Mouse (Mus musculus): ENCODE measurements at regions not wholly inside any gene's neighbourhood (a gene's known extent, or its start where the extent isn't known, plus 50 kb on each side); places are given as distances from the start of the nearest gene placed in this dataset.

GRCm38 (mm10) chr4:55941423-55941822 is 409.2 kb upstream of the Klf4 start:
- no peak for DNase-seq (ENCODE audit: low read depth in 2 of 2, low spot score in 2 of 2)

GRCm38 (mm10) chr4:55938383-55938782 is 406.1 kb upstream of the Klf4 start:
- DNase-seq (ENCODE audit: low read depth in 2 of 2, low spot score in 2 of 2) = no peak

GRCm38 (mm10) chr4:55937833-55938232 is 405.6 kb upstream of the Klf4 start:
- DNase-seq (ENCODE audit: low read depth in 2 of 2, low spot score in 2 of 2) = no peak

- DNase-seq (ENCODE audit: low read depth in 2 of 2, low spot score in 2 of 2) = no peak
Measured at GRCm38 (mm10) chr4:55929141-55929782, 397.0 kb upstream of the Klf4 start.

GRCm38 (mm10) chr4:55928670-55929069 is 396.4 kb upstream of the Klf4 start:
- no peak for DNase-seq (ENCODE audit: low read depth in 2 of 2, low spot score in 2 of 2)

- DNase-seq (ENCODE audit: low read depth in 2 of 2, low spot score in 2 of 2) = no peak
Measured at GRCm38 (mm10) chr4:55928196-55928595, 395.9 kb upstream of the Klf4 start.

- DNase-seq (ENCODE audit: low read depth in 2 of 2, low spot score in 2 of 2) = no peak
Measured at GRCm38 (mm10) chr4:55927391-55927790, 395.1 kb upstream of the Klf4 start.

- DNase-seq (ENCODE audit: low read depth in 2 of 2, low spot score in 2 of 2) = no peak
Measured at GRCm38 (mm10) chr4:55924974-55925373, 392.7 kb upstream of the Klf4 start.

GRCm38 (mm10) chr4:55921217-55921616 is 389.0 kb upstream of the Klf4 start:
- no peak for DNase-seq (ENCODE audit: low read depth in 2 of 2, low spot score in 2 of 2)

- DNase-seq (ENCODE audit: low read depth in 2 of 2, low spot score in 2 of 2) = no peak
Measured at GRCm38 (mm10) chr4:55894116-55894885, 362.0 kb upstream of the Klf4 start.

- DNase-seq (ENCODE audit: low read depth in 2 of 2, low spot score in 2 of 2) = no peak
Measured at GRCm38 (mm10) chr4:55891656-55892055, 359.4 kb upstream of the Klf4 start.

GRCm38 (mm10) chr4:55887581-55887980 is 355.3 kb upstream of the Klf4 start:
- no peak for DNase-seq (ENCODE audit: low read depth in 2 of 2, low spot score in 2 of 2)

- DNase-seq (ENCODE audit: low read depth in 2 of 2, low spot score in 2 of 2) = no peak
Measured at GRCm38 (mm10) chr4:55882541-55882940, 350.3 kb upstream of the Klf4 start.

GRCm38 (mm10) chr4:55875304-55875703 is 343.0 kb upstream of the Klf4 start:
- no peak for DNase-seq (ENCODE audit: low read depth in 2 of 2, low spot score in 2 of 2)

GRCm38 (mm10) chr4:55874875-55875274 is 342.6 kb upstream of the Klf4 start:
- DNase-seq (ENCODE audit: low read depth in 2 of 2, low spot score in 2 of 2) = no peak

GRCm38 (mm10) chr4:55874276-55874675 is 342.0 kb upstream of the Klf4 start:
- DNase-seq (ENCODE audit: low read depth in 2 of 2, low spot score in 2 of 2) = no peak

GRCm38 (mm10) chr4:55860055-55860454 is 327.8 kb upstream of the Klf4 start:
- no peak for DNase-seq (ENCODE audit: low read depth in 2 of 2, low spot score in 2 of 2)

- DNase-seq (ENCODE audit: low read depth in 2 of 2, low spot score in 2 of 2) = no peak
Measured at GRCm38 (mm10) chr4:55859211-55859761, 327.0 kb upstream of the Klf4 start.

- DNase-seq (ENCODE audit: low read depth in 2 of 2, low spot score in 2 of 2) = no peak
Measured at GRCm38 (mm10) chr4:55851430-55851829, 319.2 kb upstream of the Klf4 start.

- no peak for DNase-seq (ENCODE audit: low read depth in 2 of 2, low spot score in 2 of 2)
Measured at GRCm38 (mm10) chr4:55851027-55851426, 318.8 kb upstream of the Klf4 start.

- no peak for DNase-seq (ENCODE audit: low read depth in 2 of 2, low spot score in 2 of 2)
Measured at GRCm38 (mm10) chr4:55843727-55844401, 311.6 kb upstream of the Klf4 start.

- no peak for DNase-seq (ENCODE audit: low read depth in 2 of 2, low spot score in 2 of 2)
Measured at GRCm38 (mm10) chr4:55838568-55838967, 306.3 kb upstream of the Klf4 start.

All from CD8-positive naive resting alpha-beta T cell, adult 2 months (primary cell).